Mouse (Mus musculus) liver, embryonic 16.5 days (tissue): Measurements from ENCODE around the gene Bdp1. TPM values are rescaled to one million over a fixed set of nuclear protein-coding genes. Genes with fewer than 3 reads are reported as not detected.
A peak's percentile ranks its signal among the peaks of the same experiment; 100 is the strongest.

Source experiments
- ATAC-seq: fragments of 200-750 bp; cut with Nextera tagmentation; 2 replicates; pipeline ENCODE4 v1.8.0; 2017; ENCODE audit warnings: low read depth, mild to moderate bottlenecking, moderate number of reproducible peaks, moderate library complexity
- H3K27ac ChIP-seq: fragments of 300-500 bp; sonication (generic); 2 replicates; pipeline ENCODE4 v1.5.1; 2014; ENCODE audit warnings: mild to moderate bottlenecking, low read length
- H3K27me3 ChIP-seq: fragments of 300-500 bp; sonication (generic); 2 replicates; pipeline ENCODE4 v1.6.1; 2014; ENCODE audit warnings: low read depth, low read length, mixed read lengths; ENCODE audit not compliant: control insufficient read depth, insufficient read depth
- H3K36me3 ChIP-seq: fragments of 300-500 bp; sonication (generic); 2 replicates; pipeline ENCODE4 v1.6.1; 2014; ENCODE audit warnings: mild to moderate bottlenecking; ENCODE audit not compliant: control insufficient read depth, insufficient read depth
- H3K4me1 ChIP-seq: fragments of 300-500 bp; sonication (generic); 2 replicates; pipeline ENCODE4 v1.6.1; 2014; ENCODE audit warnings: low read depth, low read length, mixed read lengths; ENCODE audit not compliant: control insufficient read depth
- H3K4me2 ChIP-seq: fragments of 300-500 bp; sonication (generic); 2 replicates; pipeline ENCODE4 v1.6.1; 2014; ENCODE audit warnings: low read depth, low read length, mixed read lengths
- H3K4me3 ChIP-seq: fragments of 300-500 bp; sonication (generic); 2 replicates; pipeline ENCODE4 v1.5.1; 2014; ENCODE audit warnings: low read depth, mild to moderate bottlenecking, low read length
- H3K9ac ChIP-seq: fragments of 300-500 bp; sonication (generic); 2 replicates; pipeline ENCODE4 v1.6.1; 2014; ENCODE audit warnings: low read depth, low read length
- H3K9me3 ChIP-seq: fragments of 300-500 bp; sonication (generic); replicated peaks from 2 replicates; pipeline ENCODE4 v1.6.1; 2016; ENCODE audit warnings: low read length; ENCODE audit not compliant: control insufficient read depth
- WGBS: fragments of 180-500 bp; shearing (Covaris S2); extraction: QIAGEN DNeasy Blood & Tissue Kit; methylation state at CpG from one replicate; pipeline ENCODE4 v1.1.7; 2014; ENCODE audit not compliant: insufficient replicate concordance; 5-methylcytosine and 5-hydroxymethylcytosine counted together
- polyA plus RNA-seq: library from polyadenylated mRNA; unstranded; fragments of >200 nt; fragmentation: Nextera tagmentation; extraction: Ambion mirVana; gene quantifications from 2 replicates; pipeline ENCODE4 v1.2.1, GENCODE M21; 2015

Gene Bdp1
- 9.8 and 11.0 TPM in 2 replicates for polyA plus RNA-seq

DNA sequence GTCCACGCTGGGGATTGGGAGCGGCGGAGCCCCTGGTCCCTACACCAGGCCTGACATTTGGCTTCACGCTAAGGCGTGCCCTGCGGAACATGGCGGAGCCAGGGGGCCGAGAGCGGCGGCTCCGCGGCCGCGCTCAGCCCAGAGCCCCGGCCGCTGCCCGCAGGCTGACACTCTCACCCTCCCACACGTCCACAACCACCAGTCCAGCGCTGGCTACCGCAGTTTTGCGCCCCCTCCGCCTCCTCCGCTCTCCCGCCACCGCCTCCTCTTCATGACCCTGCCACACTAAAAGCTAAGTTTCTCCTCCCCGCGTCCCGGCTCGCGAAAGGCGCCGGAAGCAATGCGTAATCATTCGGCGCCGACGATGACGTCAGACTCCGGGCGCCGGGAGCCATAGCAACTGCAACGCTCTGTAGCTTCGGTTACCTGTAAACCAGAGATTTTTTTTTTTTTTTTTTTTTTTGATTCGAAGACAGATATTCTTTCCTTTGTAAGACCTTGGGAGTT is at the start of gene Bdp1:
Gene Bdp1 (minus strand): TSS at position 323 of the 507 bp plus-strand sequence.
- Histone ChIP-seq H3K4me1 (peaks cover 20% of the 10 kb centered on the region), H3K27ac (peak within 1 kb of the TSS; percentile 55)

GRCm38 (mm10) chr13:100152659-100153058 is 48.8 kb upstream of the Bdp1 start:
- Histone ChIP-seq H3K9me3 (no peaks in the 10 kb centered on the region), H3K4me1 (no peaks in the 10 kb centered on the region; the same call in 1 of the 2 replicates), H3K27me3 (no peaks in the 10 kb centered on the region), H3K27ac (no peak overlapping the region; the same call in 1 of the 2 replicates), H3K4me3 (no peak overlapping the region), H3K36me3 (no peaks in the 10 kb centered on the region), H3K4me2 (no peak overlapping the region), H3K9ac (no peak overlapping the region)
- 19% methylated on average over 1 of the region's 1 CpGs for WGBS
- peak; percentile 58; the same call in 1 of the 2 replicates for ATAC-seq

More for the DNA sequence above, at the start of gene Bdp1:
- H3K27me3 ChIP-seq: no peaks in the 10 kb centered on the region; the same call in 1 of the 2 replicates
- WGBS: under 1% methylated on average over 44 of the region's 44 CpGs
- no peaks in the 10 kb centered on the region for H3K36me3 ChIP-seq
- H3K9me3 ChIP-seq: no peaks in the 10 kb centered on the region
- H3K4me3 ChIP-seq: peak within 1 kb of the TSS; percentile 93
- H3K4me2 ChIP-seq: peak within 1 kb of the TSS; percentile 79
- ATAC-seq: peak; percentile 81
- H3K9ac ChIP-seq: peak within 1 kb of the TSS; percentile 92

DNA sequence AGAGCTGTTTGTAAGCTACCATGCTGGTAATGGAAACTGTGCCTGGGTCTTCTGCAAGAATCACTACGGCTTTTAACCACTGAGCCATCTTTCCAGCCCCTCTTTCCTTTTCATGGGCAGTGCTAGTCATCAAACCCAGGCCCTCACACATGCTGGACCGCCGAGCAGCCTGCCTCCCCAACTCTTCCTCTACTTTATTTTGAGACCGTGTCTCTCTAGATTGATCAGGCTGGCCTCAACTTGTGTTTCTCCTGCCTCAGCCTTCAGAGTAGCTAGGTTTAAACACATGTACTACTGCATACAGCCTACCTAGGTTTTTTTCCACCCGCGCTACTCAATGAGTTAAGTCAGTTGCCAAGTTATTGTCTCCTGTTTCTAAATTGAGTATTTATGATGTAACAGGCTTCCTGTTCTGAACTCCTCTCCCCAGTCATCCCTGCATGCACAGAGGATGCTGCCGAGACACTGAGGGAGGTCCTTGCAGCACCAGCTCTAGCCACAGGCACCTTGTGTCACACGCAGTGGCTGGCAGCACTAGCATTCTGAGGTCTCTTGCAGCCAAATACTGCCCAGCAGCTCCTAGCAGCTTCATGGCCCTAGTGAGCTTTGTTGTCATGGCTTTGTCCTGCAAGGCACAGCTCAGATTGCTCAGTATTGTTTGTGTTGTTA is 37.9 kb upstream of the Bdp1 start:
- no peaks in the 10 kb centered on the region for H3K27me3 ChIP-seq
- H3K4me3 ChIP-seq: no peak overlapping the region
- no peak for ATAC-seq
- no peaks in the 10 kb centered on the region for H3K9me3 ChIP-seq
- peaks cover 13% of the 10 kb centered on the region for H3K36me3 ChIP-seq
- no peak overlapping the region for H3K9ac ChIP-seq
- no peak overlapping the region for H3K4me2 ChIP-seq
- 79% methylated on average over 8 of the region's 8 CpGs for whole genome bisulfite sequencing
- no peaks in the 10 kb centered on the region for H3K4me1 ChIP-seq
- no peak overlapping the region for H3K27ac ChIP-seq

- Histone ChIP-seq H3K4me2 (peak overlapping the region; percentile 83), H3K9ac (peak overlapping the region; percentile 86), H3K9me3 (no peaks in the 10 kb centered on the region), H3K27me3 (no peaks in the 10 kb centered on the region), H3K27ac (0 out of 2 replicates have a peak overlapping the region, but pooled peaks have one; percentile 41), H3K36me3 (peaks cover 11% of the 10 kb centered on the region), H3K4me3 (peak overlapping the region; percentile 97), H3K4me1 (peaks cover 10% of the 10 kb centered on the region)
- ATAC-seq: no peak
- under 1% methylated on average over 10 of the region's 10 CpGs for WGBS
Observed at GRCm38 (mm10) chr13:100125258-100125643, 21.4 kb upstream of the Bdp1 start.

DNA sequence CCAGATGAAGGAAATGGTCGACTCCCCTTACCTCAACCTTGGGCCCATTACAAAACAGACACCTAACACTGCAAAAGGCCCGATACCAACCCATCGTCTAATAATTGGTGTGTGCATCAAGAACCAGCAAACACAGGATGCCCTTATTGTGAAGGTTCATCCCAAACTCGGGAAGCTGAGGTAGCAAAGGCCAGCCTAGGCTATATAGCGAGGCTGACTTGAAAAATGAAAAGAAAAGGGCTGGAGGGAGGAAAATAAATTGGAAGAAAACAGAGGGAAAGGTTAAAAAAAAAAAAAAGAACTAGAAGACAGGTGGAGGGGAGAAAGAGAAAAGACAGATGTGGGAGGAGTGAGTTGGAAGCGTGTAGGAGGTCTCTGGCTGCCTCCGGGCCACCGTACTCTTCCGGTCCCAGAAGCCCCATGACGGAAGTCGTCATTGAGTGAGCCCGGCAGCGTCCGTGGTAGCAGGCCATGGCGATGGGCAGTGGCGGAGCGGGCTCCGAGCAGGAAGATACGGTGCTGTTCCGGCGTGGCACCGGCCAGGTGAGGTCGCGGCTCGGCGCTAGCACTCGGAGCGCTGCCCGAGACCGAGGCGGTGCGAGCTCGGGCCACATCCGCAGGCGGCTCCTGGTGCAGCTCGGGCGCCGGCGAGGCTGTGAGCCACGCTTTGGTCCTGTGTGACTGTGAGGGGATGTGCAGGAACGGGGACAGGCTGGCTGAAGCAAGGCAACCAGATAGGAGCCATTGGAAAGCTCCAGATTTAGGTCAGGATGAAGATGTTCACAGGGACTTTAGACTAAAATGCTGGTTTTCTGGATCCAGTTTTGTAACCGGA is 20.8 kb upstream of the Bdp1 start, which contains the start of gene Smn1:
Gene Smn1 (plus strand): TSS at position 430 of the 835 bp plus-strand sequence.
- peak; percentile 97 for ATAC-seq
- peak within 1 kb of the TSS; percentile 86 for H3K9ac ChIP-seq
- peaks cover 11% of the 10 kb centered on the region for H3K36me3 ChIP-seq
- H3K27me3 ChIP-seq: no peaks in the 10 kb centered on the region
- H3K4me3 ChIP-seq: peak within 1 kb of the TSS; percentile 97
- 4% methylated on average over 42 of the region's 42 CpGs for WGBS
- peak within 1 kb of the TSS; percentile 41; the same call in 1 of the 2 replicates for H3K27ac ChIP-seq
- no peaks in the 10 kb centered on the region for H3K9me3 ChIP-seq
- H3K4me2 ChIP-seq: peak within 1 kb of the TSS; percentile 83
- peaks cover 10% of the 10 kb centered on the region for H3K4me1 ChIP-seq

- WGBS: 75% methylated on average over 3 of the region's 3 CpGs
- no peaks in the 10 kb centered on the region for H3K9me3 ChIP-seq
- no peak for ATAC-seq
Observed at GRCm38 (mm10) chr13:100123970-100124369, 20.1 kb upstream of the Bdp1 start.

DNA sequence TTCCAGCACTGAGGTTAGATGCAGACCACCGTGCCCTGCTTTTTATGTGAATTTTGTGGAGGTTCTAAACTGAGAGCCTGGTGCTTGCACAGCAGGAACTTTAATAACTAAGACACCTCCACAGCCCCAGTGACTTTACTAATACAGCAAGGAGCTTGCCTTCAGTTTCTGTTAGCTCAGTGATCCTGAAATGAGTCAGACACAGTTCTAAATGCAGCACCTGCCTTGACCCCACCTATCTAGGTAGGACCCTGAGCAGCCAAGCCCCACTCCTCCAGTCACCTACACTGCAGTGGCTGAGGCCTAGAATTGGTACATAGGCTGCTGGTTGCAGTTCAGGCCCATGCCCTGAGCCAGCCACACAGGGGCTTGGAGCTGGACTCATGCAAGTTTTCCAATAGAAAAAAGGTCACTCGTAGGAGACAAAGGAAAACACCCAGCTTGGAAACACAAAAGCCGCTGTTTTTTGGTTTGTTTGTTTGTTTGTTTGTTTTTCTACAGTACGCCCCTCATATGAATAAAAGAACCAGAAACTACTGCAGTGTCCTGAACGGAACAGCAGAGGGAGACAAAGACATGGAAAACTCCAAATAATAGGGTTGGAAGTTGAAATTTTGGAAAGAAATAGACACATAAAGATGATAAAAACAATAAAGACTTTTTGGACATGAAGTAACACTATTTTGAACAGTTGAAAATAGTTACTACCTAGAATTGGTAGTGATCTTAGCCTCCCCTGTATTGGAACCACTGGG is 8.5 kb upstream of the Bdp1 start:
- H3K9ac ChIP-seq: no peak overlapping the region
- no peak overlapping the region for H3K27ac ChIP-seq
- no peak overlapping the region for H3K4me2 ChIP-seq
- no peaks in the 10 kb centered on the region for H3K27me3 ChIP-seq
- no peak overlapping the region for H3K4me3 ChIP-seq
- peaks cover 10% of the 10 kb centered on the region for H3K4me1 ChIP-seq
- WGBS: 30% methylated on average over 5 of the region's 5 CpGs
- H3K9me3 ChIP-seq: no peaks in the 10 kb centered on the region
- no peak for ATAC-seq
- no peaks in the 10 kb centered on the region for H3K36me3 ChIP-seq

More at GRCm38 (mm10) chr13:100123970-100124369, 20.1 kb upstream of the Bdp1 start:
- Histone ChIP-seq H3K9ac (no peak overlapping the region), H3K36me3 (peaks cover 10% of the 10 kb centered on the region), H3K27me3 (no peaks in the 10 kb centered on the region), H3K4me2 (peak overlapping the region; percentile 83), H3K4me3 (peak overlapping the region; percentile 97), H3K4me1 (peaks cover 10% of the 10 kb centered on the region), H3K27ac (no peak overlapping the region)

DNA sequence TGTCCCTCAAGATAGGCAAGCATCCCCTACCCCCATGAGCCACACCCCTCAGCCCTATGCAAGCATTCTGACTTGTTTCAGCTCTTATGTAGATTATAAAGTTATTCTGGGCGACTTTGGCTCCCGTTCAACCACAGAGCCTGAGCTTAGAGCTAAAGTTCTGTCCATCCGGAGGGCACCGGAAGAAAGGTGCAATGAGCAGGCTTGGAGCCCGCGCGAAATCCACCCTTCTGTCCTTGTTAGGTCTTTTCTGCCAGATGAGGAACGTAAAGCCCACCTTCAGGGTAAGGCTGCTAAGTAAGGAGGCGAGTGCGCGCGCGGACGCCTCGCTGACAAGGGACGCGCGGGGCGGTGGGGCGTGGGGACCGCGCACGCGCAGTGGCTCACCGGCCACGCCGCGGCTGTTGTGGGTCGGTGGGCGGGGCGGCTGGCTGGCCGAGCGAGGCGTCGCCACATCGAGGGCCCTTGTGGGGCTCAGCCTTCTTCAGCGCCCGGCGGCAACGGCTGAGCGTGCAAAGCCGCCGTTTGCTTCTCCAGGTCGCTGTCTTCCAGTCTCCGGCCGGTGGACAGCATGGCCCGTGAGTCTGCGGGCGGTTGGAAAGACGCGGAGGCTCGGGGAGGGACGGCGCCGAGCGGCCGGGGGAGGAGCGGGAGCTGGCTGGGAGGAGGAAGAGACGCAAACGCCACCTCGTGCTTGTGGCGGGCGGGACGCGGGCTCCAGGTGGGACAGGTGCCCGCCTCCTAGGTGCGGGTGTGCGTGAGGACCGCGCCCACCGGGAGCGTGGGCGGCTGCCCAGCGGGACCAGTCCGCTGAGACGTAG is 4.0 kb upstream of the Bdp1 start, which contains the start of gene Serf1:
Gene Serf1 (plus strand): TSS at position 361 of the 821 bp plus-strand sequence.
- H3K4me2 ChIP-seq: peak within 1 kb of the TSS; percentile 97
- H3K4me3 ChIP-seq: peak within 1 kb of the TSS; percentile 73
- H3K27ac ChIP-seq: no peak within 1 kb of the TSS; the same call in 1 of the 2 replicates
- peak; percentile 40 for ATAC-seq
- no peaks in the 10 kb centered on the region; the same call in 1 of the 2 replicates for H3K27me3 ChIP-seq
- H3K4me1 ChIP-seq: peaks cover 13% of the 10 kb centered on the region
- H3K36me3 ChIP-seq: no peaks in the 10 kb centered on the region
- peak within 1 kb of the TSS; percentile 71 for H3K9ac ChIP-seq
- H3K9me3 ChIP-seq: no peaks in the 10 kb centered on the region
- under 1% methylated on average over 75 of the region's 76 CpGs for WGBS
